Mouse (Mus musculus): Measurements from ENCODE around the gene Tex261. TPM values are rescaled to one million over a fixed set of nuclear protein-coding genes. Genes with fewer than 3 reads are reported as not detected.

Gene Tex261
- polyA plus RNA-seq (2014; fragmentation: Nextera tagmentation; extraction: Ambion mirVana) = 74.7 and 77.4 TPM in 2 replicates

DNA sequence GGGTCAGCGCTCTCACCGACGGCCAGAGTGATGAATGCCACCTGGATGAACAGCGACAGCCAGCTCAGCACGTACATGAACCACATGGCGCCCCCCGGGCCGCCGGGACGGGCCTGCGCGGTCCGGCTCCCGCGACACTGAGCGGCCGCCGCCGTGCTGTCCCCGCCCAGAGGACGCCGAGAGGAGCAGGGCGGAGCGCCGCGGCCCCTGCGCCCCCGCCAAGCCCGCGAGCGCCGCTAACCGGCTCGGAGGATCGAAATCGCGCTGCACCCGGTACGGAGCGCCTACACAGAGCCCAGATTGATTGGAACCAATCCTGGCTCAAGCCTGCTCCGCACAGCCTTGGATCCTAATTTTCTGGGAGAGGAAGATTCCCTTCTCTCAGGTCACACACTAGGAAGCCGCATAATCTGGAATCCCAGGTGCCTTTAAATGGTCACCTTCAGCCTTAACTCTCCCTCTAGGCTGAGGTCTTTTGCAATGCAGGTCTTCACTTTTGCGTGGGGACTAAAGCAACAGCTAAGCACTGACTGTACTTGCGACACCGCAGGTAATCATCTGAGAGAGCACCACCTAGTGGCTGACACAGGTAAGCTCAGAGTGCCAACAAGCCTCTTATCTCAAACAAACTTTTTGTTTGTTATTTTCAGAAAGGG, at the start of gene Tex261:
Gene Tex261 (minus strand): TSS at position 176 of the 656 bp plus-strand sequence.
- TF ChIP-seq CTCF (IDR thresholded peaks at IDR 0.05; ENCODE audit: low read depth) = peak; percentile 80
- Histone ChIP-seq H3K27ac (ENCODE audit: low read depth) (peak within 1 kb of the TSS; percentile 79), H3K27me3 (ENCODE audit: insufficient read depth, low read length) (no peaks in the 10 kb centered on the region), H3K4me3 (ENCODE audit: low read depth, low read length) (peak within 1 kb of the TSS; percentile 92), H3K36me3 (ENCODE audit: insufficient read depth) (peaks cover 29% of the 10 kb centered on the region), H3K9ac (peak within 1 kb of the TSS; percentile 95), H3K9me3 (ENCODE audit: low read depth, low read length) (no peaks in the 10 kb centered on the region), H3K4me2 (peak within 1 kb of the TSS; percentile 89), H3K4me1 (ENCODE audit: insufficient read depth) (peaks cover 7% of the 10 kb centered on the region; the same call in 1 of the 2 replicates)
- peak; percentile 98 for ATAC-seq (ENCODE audit: insufficient read depth)
- peak; percentile 95 for DNase-seq
- under 1% methylated on average over 45 of the region's 45 CpGs for WGBS

DNA sequence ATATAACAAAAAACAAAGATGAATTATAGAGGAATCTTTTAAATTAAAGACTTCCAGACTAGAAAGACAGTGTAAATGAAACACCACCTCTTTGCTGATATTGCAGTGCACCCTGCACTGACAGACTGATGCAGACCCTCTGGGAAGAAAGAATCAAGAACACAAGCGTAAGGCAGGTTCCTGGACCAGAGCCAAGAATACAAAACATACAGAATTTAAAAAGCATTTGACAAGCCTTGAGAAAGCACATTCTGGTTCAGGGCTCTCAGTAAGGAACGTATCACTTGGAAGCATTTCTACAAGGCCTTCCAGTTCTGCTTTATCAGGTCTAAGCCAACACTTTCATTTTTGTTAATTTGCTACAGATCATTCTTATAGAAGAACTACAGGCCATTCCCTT, 46.2 kb upstream of the Tex261 start:
- DNase-seq (peak; percentile 30), ATAC-seq (ENCODE audit: insufficient read depth) (no peak)
- WGBS = 27% methylated on average over 2 of the region's 2 CpGs
- Histone ChIP-seq H3K4me1 (ENCODE audit: insufficient read depth) (no peaks in the 10 kb centered on the region), H3K9ac (no peak overlapping the region), H3K9me3 (ENCODE audit: low read depth, low read length) (0 out of 2 replicates have a peak, but pooled peaks cover 4% of the 10 kb centered on the region), H3K27me3 (ENCODE audit: insufficient read depth, low read length) (no peaks in the 10 kb centered on the region), H3K4me3 (ENCODE audit: low read depth, low read length) (no peak overlapping the region), H3K4me2 (no peak overlapping the region), H3K36me3 (ENCODE audit: insufficient read depth) (peaks cover 10% of the 10 kb centered on the region; the same call in 1 of the 2 replicates), H3K27ac (ENCODE audit: low read depth) (no peak overlapping the region)
- TF ChIP-seq CTCF (IDR thresholded peaks at IDR 0.05; ENCODE audit: low read depth) = no peak

DNA sequence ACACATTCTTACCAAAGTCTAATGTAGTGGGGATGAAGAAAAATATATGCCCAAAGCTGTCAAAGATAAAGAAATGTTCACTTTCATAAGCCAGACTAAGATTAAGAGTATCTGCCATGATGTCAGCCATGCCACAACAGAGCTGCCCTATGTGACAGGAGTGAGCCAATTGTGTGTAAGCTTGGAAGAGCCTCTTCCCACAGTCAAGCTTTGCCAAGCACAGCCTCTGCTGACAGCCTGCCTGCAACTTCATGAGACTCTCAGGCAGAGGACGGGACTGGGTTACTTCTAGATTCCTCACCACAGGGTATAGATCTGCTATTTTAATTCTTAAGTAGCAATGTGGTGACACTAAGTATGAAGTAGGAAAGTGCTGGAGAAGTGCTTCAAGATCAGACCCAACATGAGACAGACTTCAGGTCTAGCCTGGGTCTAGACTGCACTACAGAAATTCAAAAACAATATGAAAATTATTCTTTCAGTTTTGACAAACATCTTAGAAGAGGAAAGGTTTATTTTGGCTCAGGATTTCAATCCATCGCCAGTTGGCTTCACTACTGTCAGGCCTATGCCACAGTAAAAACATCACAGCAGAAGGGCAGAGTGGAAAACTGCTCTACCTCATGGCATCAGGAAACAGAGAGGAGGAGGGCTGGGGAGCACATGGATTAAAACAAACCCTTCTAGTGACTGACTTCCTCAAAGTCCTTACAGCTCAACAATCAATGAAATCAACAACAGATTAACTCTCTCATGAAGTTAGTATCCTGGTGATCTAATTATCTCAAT, 45.3 kb upstream of the Tex261 start:
- Histone ChIP-seq H3K27ac (ENCODE audit: low read depth) (no peak overlapping the region), H3K9ac (no peak overlapping the region)
- ATAC-seq (ENCODE audit: insufficient read depth) = no peak

DNA sequence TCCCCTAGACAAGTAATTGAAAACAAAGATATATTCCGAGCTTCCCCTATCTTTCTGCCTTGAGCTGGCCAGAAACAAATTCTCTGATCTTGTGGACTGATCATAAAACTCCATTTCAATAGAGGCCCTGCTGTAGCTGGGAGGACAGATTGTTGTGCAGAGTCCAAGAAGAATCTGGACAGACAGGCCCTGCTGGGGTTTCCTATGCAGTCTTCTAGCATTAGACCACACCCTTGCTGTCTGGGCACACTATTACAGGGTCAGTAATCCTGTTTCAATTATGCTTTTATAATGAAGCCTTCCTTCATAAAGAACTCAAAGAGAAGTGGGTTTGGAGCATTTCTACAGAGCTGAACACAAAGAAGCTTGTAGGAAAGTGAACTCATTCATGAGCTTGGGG, 43.4 kb upstream of the Tex261 start:
- 77% methylated on average over 1 of the region's 1 CpGs for WGBS
- Histone ChIP-seq H3K4me2 (no peak overlapping the region), H3K9ac (no peak overlapping the region), H3K4me1 (ENCODE audit: insufficient read depth) (no peaks in the 10 kb centered on the region), H3K27ac (ENCODE audit: low read depth) (no peak overlapping the region), H3K27me3 (ENCODE audit: insufficient read depth, low read length) (no peaks in the 10 kb centered on the region), H3K36me3 (ENCODE audit: insufficient read depth) (peaks cover 7% of the 10 kb centered on the region), H3K9me3 (ENCODE audit: low read depth, low read length) (0 out of 2 replicates have a peak, but pooled peaks cover 4% of the 10 kb centered on the region), H3K4me3 (ENCODE audit: low read depth, low read length) (no peak overlapping the region)
- no peak for DNase-seq
- no peak for TF ChIP-seq CTCF (IDR thresholded peaks at IDR 0.05; ENCODE audit: low read depth)
- ATAC-seq (ENCODE audit: insufficient read depth) = no peak

More for the DNA sequence above, 45.3 kb upstream of the Tex261 start:
- H3K4me2 ChIP-seq = no peak overlapping the region
- 0 out of 2 replicates have a peak, but pooled peaks cover 4% of the 10 kb centered on the region for H3K36me3 ChIP-seq (ENCODE audit: insufficient read depth)
- 0 out of 2 replicates have a peak, but pooled peaks cover 4% of the 10 kb centered on the region for H3K9me3 ChIP-seq (ENCODE audit: low read depth, low read length)
- no peak for DNase-seq
- no peak for TF ChIP-seq CTCF (IDR thresholded peaks at IDR 0.05; ENCODE audit: low read depth)
- 80% methylated on average over 2 of the region's 2 CpGs for WGBS
- no peaks in the 10 kb centered on the region for H3K27me3 ChIP-seq (ENCODE audit: insufficient read depth, low read length)
- no peak overlapping the region for H3K4me3 ChIP-seq (ENCODE audit: low read depth, low read length)
- no peaks in the 10 kb centered on the region for H3K4me1 ChIP-seq (ENCODE audit: insufficient read depth)

DNA sequence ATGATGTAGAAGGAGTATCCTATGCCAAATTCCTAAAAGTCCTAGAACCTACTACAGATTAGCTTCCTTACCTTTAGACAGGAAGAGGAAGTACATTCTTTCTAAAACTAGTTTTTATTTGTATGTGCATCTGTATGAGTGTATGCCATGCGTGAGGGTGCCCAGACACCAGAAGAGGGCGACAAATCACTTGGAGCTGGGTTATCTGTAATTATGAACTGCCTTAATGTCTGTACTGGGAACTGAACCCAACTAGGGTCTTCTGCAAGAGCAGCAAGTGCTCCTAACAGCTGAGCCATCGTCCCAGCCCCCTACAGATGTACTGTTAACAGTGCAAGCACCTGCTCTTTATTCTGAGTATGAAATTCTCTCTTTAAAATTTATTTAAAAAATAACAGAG, 40.2 kb upstream of the Tex261 start:
- Histone ChIP-seq H3K27ac (ENCODE audit: low read depth) (no peak overlapping the region), H3K36me3 (ENCODE audit: insufficient read depth) (peaks cover 23% of the 10 kb centered on the region), H3K27me3 (ENCODE audit: insufficient read depth, low read length) (no peaks in the 10 kb centered on the region), H3K4me1 (ENCODE audit: insufficient read depth) (no peaks in the 10 kb centered on the region), H3K9ac (no peak overlapping the region), H3K4me3 (ENCODE audit: low read depth, low read length) (no peak overlapping the region), H3K9me3 (ENCODE audit: low read depth, low read length) (0 out of 2 replicates have a peak, but pooled peaks cover 4% of the 10 kb centered on the region), H3K4me2 (no peak overlapping the region)
- TF ChIP-seq CTCF (IDR thresholded peaks at IDR 0.05; ENCODE audit: low read depth) = no peak
- no peak for DNase-seq
- 88% methylated on average over 3 of the region's 3 CpGs for WGBS
- ATAC-seq (ENCODE audit: insufficient read depth) = no peak

DNA sequence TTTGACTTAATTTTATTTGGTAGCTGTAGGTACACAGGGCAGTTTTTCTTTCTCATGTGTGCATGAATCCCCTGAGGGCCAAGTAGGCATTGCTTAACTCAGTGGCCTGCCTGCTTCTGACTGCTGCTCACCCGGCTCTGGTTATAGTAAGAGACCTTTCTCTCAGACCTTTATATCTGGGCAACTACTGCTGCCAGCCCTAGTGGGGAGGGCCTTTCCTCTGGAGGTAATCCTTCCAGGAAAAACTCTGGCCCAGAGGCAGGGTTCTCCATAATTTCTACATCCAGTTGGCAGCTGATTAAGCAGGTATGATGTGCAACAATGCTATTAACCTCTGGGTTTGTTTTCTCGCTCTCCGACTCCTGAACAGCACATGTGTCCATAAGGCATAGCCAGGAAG, 27.2 kb upstream of the Tex261 start:
- DNase-seq (no peak), ATAC-seq (ENCODE audit: insufficient read depth) (no peak)
- Histone ChIP-seq H3K4me1 (ENCODE audit: insufficient read depth) (no peaks in the 10 kb centered on the region), H3K9me3 (ENCODE audit: low read depth, low read length) (no peaks in the 10 kb centered on the region), H3K27me3 (ENCODE audit: insufficient read depth, low read length) (no peaks in the 10 kb centered on the region), H3K9ac (no peak overlapping the region), H3K27ac (ENCODE audit: low read depth) (no peak overlapping the region), H3K36me3 (ENCODE audit: insufficient read depth) (peaks cover 58% of the 10 kb centered on the region), H3K4me3 (ENCODE audit: low read depth, low read length) (no peak overlapping the region), H3K4me2 (no peak overlapping the region)
- WGBS = 90% methylated on average over 3 of the region's 3 CpGs
- TF ChIP-seq CTCF (IDR thresholded peaks at IDR 0.05; ENCODE audit: low read depth) = no peak

DNA sequence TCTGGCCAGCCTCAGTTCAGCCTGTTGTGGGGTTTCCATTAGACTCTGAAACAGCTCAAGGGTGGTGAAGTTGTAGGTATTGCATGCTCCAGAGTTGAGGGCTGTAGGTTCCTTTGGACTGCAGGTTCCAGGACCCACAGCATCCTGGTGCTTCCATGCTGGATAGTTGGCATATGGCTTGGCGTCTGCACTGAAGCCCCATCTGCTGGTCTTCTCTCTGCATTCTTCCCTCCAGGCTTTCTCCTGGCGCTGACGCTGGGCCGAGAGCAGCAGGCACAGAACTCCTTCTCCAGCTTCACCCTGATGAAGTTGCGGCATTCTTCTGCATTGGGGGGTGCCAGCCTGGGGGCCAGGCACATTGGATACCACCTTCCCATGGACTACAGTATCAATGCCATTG, 26.4 kb upstream of the Tex261 start:
- H3K9ac ChIP-seq = no peak overlapping the region
- no peaks in the 10 kb centered on the region for H3K27me3 ChIP-seq (ENCODE audit: insufficient read depth, low read length)
- 90% methylated on average over 5 of the region's 5 CpGs for WGBS
- H3K27ac ChIP-seq (ENCODE audit: low read depth) = no peak overlapping the region
- ATAC-seq (ENCODE audit: insufficient read depth) = no peak
- H3K36me3 ChIP-seq (ENCODE audit: insufficient read depth) = peaks cover 54% of the 10 kb centered on the region
- TF ChIP-seq CTCF (IDR thresholded peaks at IDR 0.05; ENCODE audit: low read depth) = no peak
- no peak overlapping the region for H3K4me2 ChIP-seq
- DNase-seq = no peak
- no peaks in the 10 kb centered on the region for H3K4me1 ChIP-seq (ENCODE audit: insufficient read depth)
- H3K4me3 ChIP-seq (ENCODE audit: low read depth, low read length) = no peak overlapping the region
- H3K9me3 ChIP-seq (ENCODE audit: low read depth, low read length) = no peaks in the 10 kb centered on the region

Measured in lung, embryonic 14.5 days (tissue).